Mouse (Mus musculus) B cell, adult 2 months (primary cell): ENCODE data around the gene Mrfap1.

Experiments
- DNase-seq, 2 experiments: peaks; one replicate each; pipeline ENCODE4 v3.0.0; 2022

The Mrfap1 gene

GRCm38 (mm10) chr5:36796296-36797014 lies at the start of gene Mrfap1:
Gene Mrfap1 (minus strand): TSS chr5:36796772.
- DNase-seq: peak; percentile 95 to 96

DNA sequence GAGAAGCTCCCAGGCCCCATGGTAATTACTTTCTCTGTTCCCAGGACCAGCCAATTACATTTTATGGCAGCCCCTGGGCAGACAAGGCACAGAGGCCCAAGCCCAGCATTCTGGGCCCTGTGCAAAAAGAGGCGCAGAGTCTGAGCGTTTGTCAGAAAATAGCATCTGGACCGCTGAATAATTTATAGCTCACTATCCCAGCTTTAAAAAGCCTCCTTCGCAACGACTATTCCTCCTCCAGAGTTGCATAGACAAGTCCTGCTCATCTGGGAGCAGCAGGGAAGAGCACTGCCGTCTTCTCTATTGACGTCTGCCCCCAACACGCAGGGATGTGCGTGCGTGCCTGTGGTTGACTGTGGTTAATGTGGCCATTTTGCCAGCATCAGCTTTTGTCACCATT lies 47.9 kb upstream of the Mrfap1 start:
- no peak for DNase-seq

GRCm38 (mm10) chr5:36841701-36842100 lies 45.1 kb upstream of the Mrfap1 start:
- no peak for DNase-seq

DNA sequence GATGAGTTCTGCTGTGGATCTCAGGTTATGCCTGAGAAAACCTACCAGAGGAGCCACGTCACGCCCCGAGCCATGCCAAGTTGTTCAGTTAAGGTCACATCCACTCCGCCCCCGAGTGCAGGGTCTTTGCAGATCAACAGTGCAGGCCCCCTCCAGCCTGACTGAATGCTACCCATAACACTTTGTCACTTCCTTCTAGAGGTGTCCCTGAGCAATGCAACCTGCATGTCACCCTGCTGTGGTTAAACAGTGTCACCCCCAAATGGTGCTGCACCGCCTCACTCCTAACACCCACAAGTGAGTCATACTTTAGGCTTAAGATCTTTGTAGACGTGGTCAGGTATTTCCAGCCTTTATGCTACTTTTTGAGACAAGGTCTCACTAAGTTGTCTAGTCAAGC lies 43.5 kb upstream of the Mrfap1 start:
- no peak for DNase-seq

GRCm38 (mm10) chr5:36839602-36840001 lies 43.0 kb upstream of the Mrfap1 start:
- DNase-seq: no peak

GRCm38 (mm10) chr5:36839032-36839431 lies 42.5 kb upstream of the Mrfap1 start:
- DNase-seq: no peak

- peak; percentile 86 to 87 for DNase-seq
Observed at GRCm38 (mm10) chr5:36835933-36836332, 39.4 kb upstream of the Mrfap1 start.

- no peak for DNase-seq
Observed at GRCm38 (mm10) chr5:36831272-36831671, 34.7 kb upstream of the Mrfap1 start.

DNA sequence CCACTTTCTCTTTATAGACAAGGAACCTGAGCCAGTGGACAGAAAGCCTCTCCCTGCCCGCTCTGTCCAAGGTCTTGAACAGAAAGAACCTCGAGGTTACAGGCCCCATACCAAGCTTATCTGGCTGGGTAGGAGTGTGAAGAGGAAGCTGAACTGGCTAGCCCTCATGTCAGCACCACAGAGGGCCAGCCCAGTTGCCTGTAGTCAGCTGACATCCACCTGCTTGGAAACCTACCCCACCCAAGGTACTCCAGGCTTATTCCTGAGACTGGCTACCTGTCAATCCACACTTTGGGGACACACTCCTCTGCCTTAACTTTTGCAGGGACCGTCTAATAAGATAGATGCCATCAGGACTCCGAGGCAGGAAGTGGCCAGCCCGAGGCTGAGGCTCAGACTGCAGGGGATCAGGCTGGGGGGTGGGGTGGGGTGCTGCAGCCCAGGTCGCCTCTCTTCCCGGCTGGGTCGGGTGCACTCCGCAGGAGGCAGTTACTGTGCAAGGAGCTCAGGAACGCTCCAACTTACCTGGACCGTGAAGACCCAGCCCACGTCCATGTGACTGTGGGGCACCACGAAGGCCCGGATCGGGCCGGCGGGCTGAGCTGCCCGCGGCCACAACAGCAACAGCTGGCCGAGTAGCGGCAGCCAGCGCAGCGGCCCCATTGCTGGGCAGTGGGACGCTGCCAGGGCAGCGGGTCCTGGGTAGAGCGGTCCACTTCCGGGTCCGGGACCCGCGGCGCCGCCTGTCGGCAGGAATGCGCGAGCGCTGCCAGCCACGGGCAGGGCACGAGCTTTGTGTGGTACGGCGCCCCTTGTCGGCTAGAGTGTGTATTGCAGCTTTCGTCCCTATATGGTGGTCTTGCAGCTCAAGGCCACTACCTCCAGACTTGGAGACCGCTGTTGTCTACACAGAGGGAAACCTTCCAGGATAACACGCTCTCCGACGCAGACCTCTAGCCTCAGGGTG lies 33.6 kb upstream of the Mrfap1 start, which contains the start of gene Man2b2:
Gene Man2b2, minus strand, starts transcription at position 741 of the 967 bp plus-strand sequence.
- peak; percentile 95 to 96 for DNase-seq

- DNase-seq: no peak
Observed at GRCm38 (mm10) chr5:36829098-36829497, 32.5 kb upstream of the Mrfap1 start.

DNA sequence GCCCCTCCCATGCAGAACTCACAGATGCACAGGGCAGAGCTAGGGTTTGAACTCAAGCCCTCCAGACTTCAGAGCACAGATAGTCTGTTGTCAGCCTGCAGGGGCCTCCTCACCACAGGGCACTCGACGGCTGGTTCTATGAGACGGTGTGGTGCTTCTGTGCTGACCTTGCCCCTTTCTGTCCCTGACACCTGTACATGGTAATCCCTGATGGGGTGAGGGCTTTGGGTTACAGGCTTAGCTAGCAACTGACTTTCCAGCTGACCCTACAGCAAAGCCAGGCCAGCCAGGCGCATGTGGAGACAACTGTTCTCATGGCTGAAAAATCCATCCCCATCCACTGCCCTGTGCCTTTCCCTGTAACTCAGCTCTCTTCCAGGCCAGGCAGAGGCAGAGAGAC lies 26.3 kb upstream of the Mrfap1 start:
- no peak for DNase-seq

GRCm38 (mm10) chr5:36820142-36820541 lies 23.6 kb upstream of the Mrfap1 start:
- peak; percentile 75 to 76 for DNase-seq

DNA sequence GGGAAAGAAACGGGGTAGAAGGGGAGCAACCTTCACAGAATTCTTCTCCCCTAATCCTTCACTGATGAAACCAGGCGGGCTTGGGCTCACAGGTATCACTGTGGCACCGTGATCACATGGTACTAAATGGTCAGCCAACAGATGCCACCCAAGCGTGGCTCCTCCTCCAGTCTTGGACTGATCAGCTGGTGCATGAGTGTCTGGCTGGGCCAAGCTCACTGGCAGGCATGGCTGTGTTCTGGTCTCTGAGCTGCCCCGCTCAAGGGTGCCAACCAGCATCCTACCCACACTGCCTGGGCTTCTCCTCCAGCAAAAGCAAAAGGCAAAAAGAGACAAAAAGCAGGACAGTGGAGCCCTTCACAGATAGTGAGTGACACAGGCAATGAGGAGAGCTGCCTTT lies 23.2 kb upstream of the Mrfap1 start:
- no peak for DNase-seq

DNA sequence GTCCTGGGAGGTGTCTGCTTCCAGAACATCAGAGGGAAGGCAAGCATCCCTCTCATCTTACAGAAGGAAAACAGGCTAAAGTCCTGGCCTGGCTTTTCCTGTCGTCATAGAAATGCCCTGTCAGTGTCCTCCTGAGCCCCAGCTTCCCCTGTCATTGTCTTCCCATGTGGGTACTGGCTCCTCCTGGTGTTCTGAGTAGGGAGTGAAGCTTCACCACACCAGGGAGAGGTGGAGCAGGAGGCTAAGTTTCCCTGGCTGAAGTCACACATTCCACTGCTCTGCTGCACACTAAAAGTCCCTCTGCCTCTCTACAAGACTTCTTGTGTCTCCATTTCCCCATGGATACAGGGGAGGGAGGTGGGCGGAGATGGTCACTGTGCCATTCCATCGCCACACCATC lies 21.2 kb upstream of the Mrfap1 start:
- no peak for DNase-seq

GRCm38 (mm10) chr5:36814554-36814953 lies 18.0 kb upstream of the Mrfap1 start:
- peak; percentile 58 to 65 for DNase-seq

DNA sequence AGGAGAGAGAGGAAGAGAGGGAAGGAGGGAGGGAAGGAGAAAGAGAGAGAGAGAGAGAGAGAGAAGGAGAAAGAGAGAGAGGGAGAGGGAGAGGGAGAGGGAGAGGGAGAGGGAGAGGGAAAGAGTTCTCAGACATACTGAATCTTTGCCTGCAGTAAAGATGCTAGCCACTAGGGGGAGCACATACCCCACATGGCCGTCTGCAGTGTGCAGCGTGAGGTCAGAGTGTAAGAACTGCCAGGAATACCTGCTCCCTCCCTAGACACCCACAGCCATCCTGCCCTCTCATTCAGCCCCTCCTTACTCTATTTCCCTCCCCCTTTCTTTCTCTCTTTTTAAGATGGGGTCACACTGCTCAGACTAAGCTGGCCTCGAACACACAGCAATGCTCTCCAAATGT lies 14.8 kb upstream of the Mrfap1 start:
- DNase-seq: peak; percentile 71 to 76

- no peak for DNase-seq
Observed at GRCm38 (mm10) chr5:36810634-36811033, 14.1 kb upstream of the Mrfap1 start.

DNA sequence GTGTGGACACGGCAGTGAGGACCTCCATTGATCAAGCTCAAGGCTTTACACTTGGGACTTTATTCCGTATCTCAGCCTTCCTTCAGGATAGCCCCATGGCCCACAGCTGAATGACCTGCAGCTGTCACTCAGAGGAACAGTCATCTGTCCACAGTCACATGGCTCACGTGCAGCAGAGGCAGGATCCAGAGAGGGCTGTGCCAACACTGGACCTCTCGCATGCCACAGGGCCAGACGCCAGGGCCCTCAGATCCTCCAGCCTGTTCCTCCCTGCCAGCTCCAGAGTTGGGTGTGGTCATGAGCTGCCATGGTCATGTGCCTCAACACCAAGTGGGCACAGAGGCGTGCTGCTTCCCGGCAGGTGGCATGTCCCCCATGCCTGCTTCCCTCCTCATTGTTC lies 12.6 kb upstream of the Mrfap1 start:
- DNase-seq: no peak

DNA sequence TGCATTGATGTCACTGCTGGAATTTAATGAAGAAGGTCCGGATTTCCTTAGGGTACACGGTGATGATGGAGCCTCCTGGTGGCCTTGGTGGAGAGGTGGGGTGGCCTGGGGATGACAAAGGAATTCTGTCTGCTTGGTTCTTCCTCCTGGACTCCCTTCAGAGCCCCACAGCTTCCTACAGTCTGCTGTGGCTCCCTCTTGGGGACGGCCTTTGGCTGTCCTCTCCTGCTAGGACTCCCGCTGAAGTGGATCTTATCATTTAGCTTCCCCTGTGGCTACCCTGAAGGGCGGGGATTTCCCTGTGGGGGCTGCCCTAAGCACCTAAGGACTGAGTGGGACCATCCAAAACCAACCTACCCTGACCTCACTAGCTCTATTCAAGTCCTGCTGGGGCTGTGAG lies 10.5 kb upstream of the Mrfap1 start:
- no peak for DNase-seq

DNA sequence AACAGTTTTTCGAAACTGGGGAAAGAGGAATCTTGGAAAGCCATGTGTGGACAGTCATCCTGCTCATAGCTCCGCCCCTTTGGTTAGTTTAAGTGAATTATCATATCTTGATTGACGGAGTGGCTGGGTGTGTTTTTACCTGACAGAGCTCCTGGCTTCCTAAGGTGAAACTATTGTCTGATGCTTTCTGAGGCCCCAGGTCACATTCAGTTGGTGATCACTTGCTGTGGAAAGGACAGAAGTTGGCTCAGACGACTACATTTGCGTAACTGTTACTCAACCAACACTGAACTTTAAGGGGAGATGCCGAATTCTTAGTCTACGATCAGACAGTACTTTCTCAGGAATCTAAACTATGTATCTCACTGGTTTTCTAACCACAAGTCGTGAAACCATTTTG lies 719 bp upstream of the Mrfap1 start:
- no peak for DNase-seq

DNA sequence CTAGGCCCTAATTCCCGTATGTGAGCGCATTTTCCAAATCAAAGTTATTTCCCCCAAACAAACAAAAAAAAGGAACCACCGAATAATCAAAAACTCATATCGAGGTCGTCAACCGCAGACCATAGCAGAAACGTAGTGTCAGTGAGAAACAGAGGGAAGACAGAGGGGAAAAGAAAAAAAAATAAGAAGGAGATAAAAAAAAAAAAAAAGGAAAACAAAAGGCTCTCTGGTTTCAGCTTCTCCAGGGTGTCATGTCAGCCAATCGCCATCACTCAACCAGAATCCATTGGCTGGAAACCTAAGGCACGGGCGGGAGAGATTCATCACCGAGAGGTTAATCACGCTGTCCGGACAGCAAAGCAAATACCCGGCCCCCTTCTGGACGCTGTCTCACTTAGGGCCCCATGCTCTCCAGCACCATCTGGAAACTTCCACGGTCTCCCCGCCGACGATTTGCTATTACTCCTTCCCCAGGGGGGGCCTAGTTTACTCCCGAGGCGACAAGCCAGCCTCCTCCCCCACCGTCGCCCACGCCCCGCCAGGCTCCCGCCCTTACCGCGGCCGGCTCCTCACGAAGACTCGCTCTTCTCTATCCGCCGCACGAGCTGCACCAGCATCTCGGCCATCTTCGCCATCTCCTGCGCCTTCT lies 801 bp downstream of the Mrfap1 start:
- DNase-seq: peak; percentile 65 to 69

- no peak for DNase-seq
Observed at GRCm38 (mm10) chr5:36791861-36792260, 4.7 kb downstream of the Mrfap1 start.

- DNase-seq: no peak
Observed at GRCm38 (mm10) chr5:36786052-36786451, 10.5 kb downstream of the Mrfap1 start.
